Mouse (Mus musculus): ENCODE measurements around the gene Trim67. TPM values are rescaled to one million over a fixed set of nuclear protein-coding genes. Genes with fewer than 3 reads are reported as not detected.
"Not testable (repeated sequence)": the region's sequence is repeated elsewhere in the genome, so short reads cannot be mapped to it uniquely, and the experiment has no call there.

The Trim67 gene
- polyA plus RNA-seq, 1 experiment from 2014 or later, result 35.8 TPM

GRCm38 (mm10) chr8:124835848-124836247 is 43.0 kb downstream of the Trim67 start:
- Histone ChIP-seq H3K27ac (no peak overlapping the region), H3K9ac (no peak overlapping the region), H3K4me1 (replicated peaks; ENCODE audit: control insufficient read depth, insufficient read depth, low read length) (no peaks in the 10 kb centered on the region), H3K9me3 (ENCODE audit: control insufficient read depth, low read length) (no peaks in the 10 kb centered on the region), H3K27me3 (ENCODE audit: control insufficient read depth, insufficient read depth, low read length) (no peaks in the 10 kb centered on the region), H3K4me3 (replicated peaks; ENCODE audit: low read length) (no peak overlapping the region), H3K4me2 (replicated peaks) (no peak overlapping the region), H3K36me3 (replicated peaks; ENCODE audit: control insufficient read depth, insufficient read depth) (peaks cover 29% of the 10 kb centered on the region)
- no peak for ATAC-seq (ENCODE audit: low FRiP score)
- no peak for DNase-seq (ENCODE audit: low spot score)

GRCm38 (mm10) chr8:124836273-124836672 is 43.4 kb downstream of the Trim67 start:
- Histone ChIP-seq H3K9ac (no peak overlapping the region), H3K4me3 (replicated peaks; ENCODE audit: low read length) (no peak overlapping the region), H3K9me3 (ENCODE audit: control insufficient read depth, low read length) (no peaks in the 10 kb centered on the region), H3K4me1 (replicated peaks; ENCODE audit: control insufficient read depth, insufficient read depth, low read length) (no peaks in the 10 kb centered on the region), H3K36me3 (replicated peaks; ENCODE audit: control insufficient read depth, insufficient read depth) (peaks cover 33% of the 10 kb centered on the region), H3K4me2 (replicated peaks) (no peak overlapping the region), H3K27me3 (ENCODE audit: control insufficient read depth, insufficient read depth, low read length) (no peaks in the 10 kb centered on the region), H3K27ac (no peak overlapping the region)
- DNase-seq (ENCODE audit: low spot score), result no peak
- 83% methylated on average over 7 of the region's 7 CpGs for WGBS
- no peak for ATAC-seq (ENCODE audit: low FRiP score)

GRCm38 (mm10) chr8:124836907-124837306 is 44.0 kb downstream of the Trim67 start:
- DNase-seq (ENCODE audit: low spot score) (no peak), ATAC-seq (ENCODE audit: low FRiP score) (no peak)
- Histone ChIP-seq H3K36me3 (replicated peaks; ENCODE audit: control insufficient read depth, insufficient read depth) (peaks cover 28% of the 10 kb centered on the region), H3K27me3 (ENCODE audit: control insufficient read depth, insufficient read depth, low read length) (no peaks in the 10 kb centered on the region), H3K4me2 (replicated peaks) (no peak overlapping the region), H3K9ac (no peak overlapping the region), H3K4me1 (replicated peaks; ENCODE audit: control insufficient read depth, insufficient read depth, low read length) (no peaks in the 10 kb centered on the region), H3K4me3 (replicated peaks; ENCODE audit: low read length) (no peak overlapping the region), H3K27ac (no peak overlapping the region), H3K9me3 (ENCODE audit: control insufficient read depth, low read length) (no peaks in the 10 kb centered on the region)
- 83% methylated on average over 2 of the region's 2 CpGs for WGBS

GRCm38 (mm10) chr8:124837956-124838355 is 45.1 kb downstream of the Trim67 start:
- WGBS, result 100% methylated on average over 2 of the region's 2 CpGs

GRCm38 (mm10) chr8:124839371-124839770 is 46.5 kb downstream of the Trim67 start:
- no peak overlapping the region for H3K4me3 ChIP-seq (replicated peaks; ENCODE audit: low read length)
- H3K4me2 ChIP-seq (replicated peaks), result no peak overlapping the region
- no peak overlapping the region for H3K9ac ChIP-seq
- H3K4me1 ChIP-seq (replicated peaks; ENCODE audit: control insufficient read depth, insufficient read depth, low read length), result no peaks in the 10 kb centered on the region
- H3K9me3 ChIP-seq (ENCODE audit: control insufficient read depth, low read length), result no peaks in the 10 kb centered on the region
- ATAC-seq (ENCODE audit: low FRiP score) (no peak), DNase-seq (ENCODE audit: low spot score) (no peak)
- H3K36me3 ChIP-seq (replicated peaks; ENCODE audit: control insufficient read depth, insufficient read depth), result peaks cover 28% of the 10 kb centered on the region
- no peaks in the 10 kb centered on the region for H3K27me3 ChIP-seq (ENCODE audit: control insufficient read depth, insufficient read depth, low read length)
- no peak overlapping the region for H3K27ac ChIP-seq
- 97% methylated on average over 10 of the region's 10 CpGs for WGBS

More at GRCm38 (mm10) chr8:124837956-124838355, 45.1 kb downstream of the Trim67 start:
- Histone ChIP-seq H3K9me3 (ENCODE audit: control insufficient read depth, low read length) (no peaks in the 10 kb centered on the region), H3K4me3 (replicated peaks; ENCODE audit: low read length) (no peak overlapping the region), H3K4me1 (replicated peaks; ENCODE audit: control insufficient read depth, insufficient read depth, low read length) (no peaks in the 10 kb centered on the region), H3K9ac (no peak overlapping the region), H3K27ac (no peak overlapping the region), H3K27me3 (ENCODE audit: control insufficient read depth, insufficient read depth, low read length) (no peaks in the 10 kb centered on the region), H3K36me3 (replicated peaks; ENCODE audit: control insufficient read depth, insufficient read depth) (peaks cover 28% of the 10 kb centered on the region), H3K4me2 (replicated peaks) (no peak overlapping the region)
- no peak for ATAC-seq (ENCODE audit: low FRiP score)
- no peak for DNase-seq (ENCODE audit: low spot score)

- Histone ChIP-seq H3K4me3 (replicated peaks; ENCODE audit: low read length) (no peak overlapping the region), H3K4me2 (replicated peaks) (no peak overlapping the region), H3K9me3 (ENCODE audit: control insufficient read depth, low read length) (no peaks in the 10 kb centered on the region), H3K36me3 (replicated peaks; ENCODE audit: control insufficient read depth, insufficient read depth) (peaks cover 34% of the 10 kb centered on the region), H3K27me3 (ENCODE audit: control insufficient read depth, insufficient read depth, low read length) (no peaks in the 10 kb centered on the region), H3K9ac (no peak overlapping the region), H3K4me1 (replicated peaks; ENCODE audit: control insufficient read depth, insufficient read depth, low read length) (no peaks in the 10 kb centered on the region), H3K27ac (no peak overlapping the region)
- DNase-seq (ENCODE audit: low spot score) (no peak), ATAC-seq (ENCODE audit: low FRiP score) (no peak)
- WGBS, result 96% methylated on average over 7 of the region's 7 CpGs
These were observed 48.0 kb downstream of the Trim67 start for GRCm38 (mm10) chr8:124840900-124841299.

GRCm38 (mm10) chr8:124841775-124842174 is 48.9 kb downstream of the Trim67 start:
- H3K27ac ChIP-seq, result no peak overlapping the region
- H3K4me2 ChIP-seq (replicated peaks), result no peak overlapping the region
- 91% methylated on average over 10 of the region's 10 CpGs for WGBS
- no peaks in the 10 kb centered on the region for H3K9me3 ChIP-seq (ENCODE audit: control insufficient read depth, low read length)
- H3K9ac ChIP-seq, result no peak overlapping the region
- ATAC-seq (ENCODE audit: low FRiP score) (no peak), DNase-seq (ENCODE audit: low spot score) (no peak)
- H3K4me1 ChIP-seq (replicated peaks; ENCODE audit: control insufficient read depth, insufficient read depth, low read length), result no peaks in the 10 kb centered on the region
- no peak overlapping the region for H3K4me3 ChIP-seq (replicated peaks; ENCODE audit: low read length)
- peaks cover 34% of the 10 kb centered on the region for H3K36me3 ChIP-seq (replicated peaks; ENCODE audit: control insufficient read depth, insufficient read depth)
- H3K27me3 ChIP-seq (ENCODE audit: control insufficient read depth, insufficient read depth, low read length), result no peaks in the 10 kb centered on the region

- not testable (repeated sequence) for H3K27me3 ChIP-seq (ENCODE audit: control insufficient read depth, insufficient read depth, low read length); ATAC-seq (ENCODE audit: low FRiP score); H3K9me3 ChIP-seq (ENCODE audit: control insufficient read depth, low read length); H3K9ac ChIP-seq; H3K4me1 ChIP-seq (replicated peaks; ENCODE audit: control insufficient read depth, insufficient read depth, low read length); H3K4me3 ChIP-seq (replicated peaks; ENCODE audit: low read length); H3K4me2 ChIP-seq (replicated peaks); H3K27ac ChIP-seq; DNase-seq (ENCODE audit: low spot score)
- H3K36me3 ChIP-seq (replicated peaks; ENCODE audit: control insufficient read depth, insufficient read depth), result peaks cover 34% of the 10 kb centered on the region
- 97% methylated on average over 1 of the region's 1 CpGs for WGBS
These were observed 50.0 kb downstream of the Trim67 start for GRCm38 (mm10) chr8:124842929-124843328.

GRCm38 (mm10) chr8:124845131-124845530 is 52.2 kb downstream of the Trim67 start:
- DNase-seq (ENCODE audit: low spot score), result no peak
- Histone ChIP-seq H3K27ac (no peak overlapping the region), H3K4me1 (replicated peaks; ENCODE audit: control insufficient read depth, insufficient read depth, low read length) (no peaks in the 10 kb centered on the region), H3K27me3 (ENCODE audit: control insufficient read depth, insufficient read depth, low read length) (no peaks in the 10 kb centered on the region), H3K9ac (no peak overlapping the region), H3K4me2 (replicated peaks) (no peak overlapping the region), H3K36me3 (replicated peaks; ENCODE audit: control insufficient read depth, insufficient read depth) (peaks cover 16% of the 10 kb centered on the region), H3K4me3 (replicated peaks; ENCODE audit: low read length) (no peak overlapping the region), H3K9me3 (ENCODE audit: control insufficient read depth, low read length) (no peaks in the 10 kb centered on the region)
- ATAC-seq (ENCODE audit: low FRiP score), result no peak
- WGBS, result 81% methylated on average over 3 of the region's 3 CpGs

- no peaks in the 10 kb centered on the region for H3K4me1 ChIP-seq (replicated peaks; ENCODE audit: control insufficient read depth, insufficient read depth, low read length)
- DNase-seq (ENCODE audit: low spot score) (no peak), ATAC-seq (ENCODE audit: low FRiP score) (no peak)
- peaks cover 11% of the 10 kb centered on the region for H3K36me3 ChIP-seq (replicated peaks; ENCODE audit: control insufficient read depth, insufficient read depth)
- no peak overlapping the region for H3K27ac ChIP-seq
- H3K27me3 ChIP-seq (ENCODE audit: control insufficient read depth, insufficient read depth, low read length), result no peaks in the 10 kb centered on the region
- H3K9me3 ChIP-seq (ENCODE audit: control insufficient read depth, low read length), result no peaks in the 10 kb centered on the region
- no peak overlapping the region for H3K4me3 ChIP-seq (replicated peaks; ENCODE audit: low read length)
- WGBS, result 90% methylated on average over 5 of the region's 5 CpGs
- H3K9ac ChIP-seq, result no peak overlapping the region
- no peak overlapping the region for H3K4me2 ChIP-seq (replicated peaks)
These were observed 52.7 kb downstream of the Trim67 start for GRCm38 (mm10) chr8:124845573-124845972.

All from hindbrain, embryonic 14.5 days (tissue).